Mouse (Mus musculus) embryonic facial prominence, embryonic 10.5 days (tissue): ENCODE measurements around the gene Bmpr1b. TPM values are rescaled to one million over a fixed set of nuclear protein-coding genes. Genes with fewer than 3 reads are reported as not detected.

Source experiments
- DNase-seq: peaks from one replicate; pipeline ENCODE4 v3.0.0-alpha.2; 2017; ENCODE audit warnings: low spot score
- H3K27ac ChIP-seq: fragments of 300-500 bp; sonication (generic); replicated peaks from 2 replicates; pipeline ENCODE4 v1.5.1; 2016; ENCODE audit warnings: mild to moderate bottlenecking
- H3K27me3 ChIP-seq: fragments of 300-500 bp; sonication (generic); replicated peaks from 2 replicates; pipeline ENCODE4 v1.6.1; 2016; ENCODE audit warnings: low read depth, mild to moderate bottlenecking; ENCODE audit not compliant: poor library complexity, severe bottlenecking
- H3K36me3 ChIP-seq: fragments of 300-500 bp; sonication (generic); replicated peaks from 2 replicates; pipeline ENCODE4 v1.6.1; 2016; ENCODE audit warnings: mild to moderate bottlenecking, moderate library complexity
- H3K4me1 ChIP-seq: fragments of 300-500 bp; sonication (generic); 2 replicates; pipeline ENCODE4 v1.6.1; 2016
- H3K4me3 ChIP-seq: fragments of 300-500 bp; sonication (generic); 2 replicates; pipeline ENCODE4 v1.5.1; 2016; ENCODE audit warnings: mild to moderate bottlenecking, moderate library complexity
- H3K9me3 ChIP-seq: fragments of 300-500 bp; sonication (generic); 2 replicates; pipeline ENCODE4 v1.6.1; 2016; ENCODE audit warnings: mild to moderate bottlenecking
- WGBS: fragments of 180-500 bp; shearing (Covaris S2); methylation state at CpG from one replicate; pipeline ENCODE4 v1.1.7; 2016; 5-methylcytosine and 5-hydroxymethylcytosine counted together
- polyA plus RNA-seq: library from polyadenylated mRNA; unstranded; fragments of >200 nt; fragmentation: Nextera tagmentation; extraction: Ambion mirVana; gene quantifications from 2 replicates; pipeline ENCODE4 v1.2.1, GENCODE M21; 2016

Bmpr1b gene
- polyA plus RNA-seq, 1 experiment from 2014 or later, result 14.1 TPM

DNA sequence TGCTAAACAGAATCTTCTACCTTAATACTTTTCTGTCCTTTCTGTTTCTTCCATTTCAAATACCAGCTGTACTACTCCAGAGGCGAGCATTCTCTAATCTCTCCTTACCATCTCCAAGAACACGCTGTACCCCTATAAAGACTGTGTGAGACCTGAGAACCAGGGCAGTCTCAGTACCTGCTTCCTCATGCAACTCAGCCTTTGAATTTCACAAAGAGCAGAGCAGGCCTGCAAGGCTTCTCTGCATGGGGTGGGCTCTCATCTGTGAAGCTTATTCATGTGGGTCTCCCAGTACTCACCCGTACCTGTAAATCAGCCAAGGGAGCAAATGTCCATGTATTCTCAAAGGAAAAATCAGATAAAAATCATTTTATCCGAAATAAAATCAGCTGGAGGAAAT lies 203.0 kb downstream of the Bmpr1b start:
- peaks cover 3% of the 10 kb centered on the region; the same call in 1 of the 2 replicates for H3K4me1 ChIP-seq
- 59% methylated on average over 4 of the region's 4 CpGs for WGBS
- DNase-seq, result no peak
- H3K36me3 ChIP-seq, result no peaks in the 10 kb centered on the region
- no peaks in the 10 kb centered on the region for H3K27me3 ChIP-seq
- no peaks in the 10 kb centered on the region for H3K9me3 ChIP-seq
- H3K4me3 ChIP-seq, result no peak overlapping the region
- no peak overlapping the region for H3K27ac ChIP-seq

DNA sequence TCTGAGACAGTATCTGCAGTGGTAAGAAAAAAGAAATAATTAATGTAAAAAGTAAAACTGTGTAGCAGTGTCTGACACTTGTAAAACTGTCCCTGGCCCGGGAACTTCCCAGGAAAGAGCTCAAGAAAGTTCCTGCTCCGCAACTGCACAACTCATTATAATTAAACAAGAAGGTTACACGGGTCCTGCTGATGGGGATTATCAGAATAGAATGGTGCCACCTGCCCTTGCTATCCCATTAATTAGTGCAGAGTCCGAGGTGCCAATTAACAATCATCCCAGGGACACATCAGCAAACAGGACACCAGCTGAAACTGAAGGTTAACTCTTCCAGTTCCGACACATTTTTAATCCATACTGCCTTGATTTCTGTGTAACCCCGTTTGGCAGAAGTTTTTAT lies 216.3 kb downstream of the Bmpr1b start:
- no peaks in the 10 kb centered on the region; the same call in 1 of the 2 replicates for H3K36me3 ChIP-seq
- 34% methylated on average over 6 of the region's 6 CpGs for WGBS

DNA sequence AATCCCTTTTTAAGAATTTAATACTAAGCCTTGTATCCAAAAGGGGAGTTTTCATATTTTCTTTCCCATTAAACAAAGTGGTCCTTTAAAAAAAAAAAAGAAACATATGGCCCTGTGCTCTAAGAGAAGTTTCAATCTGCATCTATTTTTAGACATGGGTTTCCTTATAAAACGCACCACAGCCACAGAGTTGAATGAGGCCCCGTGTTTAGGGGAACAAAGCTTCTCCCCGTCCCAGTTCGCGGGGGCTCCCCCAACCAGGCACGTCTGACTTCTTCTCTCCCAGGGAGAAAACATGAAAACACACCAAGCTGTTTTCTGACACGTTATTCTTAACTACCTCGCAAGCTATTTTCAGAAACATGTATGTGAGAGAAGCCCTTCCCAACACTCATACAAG lies 218.6 kb downstream of the Bmpr1b start:
- H3K27ac ChIP-seq, result no peak overlapping the region
- DNase-seq, result no peak
- no peak overlapping the region for H3K4me3 ChIP-seq
- no peaks in the 10 kb centered on the region for H3K9me3 ChIP-seq
- H3K36me3 ChIP-seq, result no peaks in the 10 kb centered on the region; the same call in 1 of the 2 replicates
- H3K4me1 ChIP-seq, result peaks cover 14% of the 10 kb centered on the region
- WGBS, result 79% methylated on average over 8 of the region's 8 CpGs
- no peaks in the 10 kb centered on the region for H3K27me3 ChIP-seq

More for the DNA sequence above, 216.3 kb downstream of the Bmpr1b start:
- Histone ChIP-seq H3K4me1 (peaks cover 14% of the 10 kb centered on the region), H3K27ac (no peak overlapping the region), H3K27me3 (no peaks in the 10 kb centered on the region), H3K9me3 (no peaks in the 10 kb centered on the region), H3K4me3 (no peak overlapping the region)
- DNase-seq, result no peak

DNA sequence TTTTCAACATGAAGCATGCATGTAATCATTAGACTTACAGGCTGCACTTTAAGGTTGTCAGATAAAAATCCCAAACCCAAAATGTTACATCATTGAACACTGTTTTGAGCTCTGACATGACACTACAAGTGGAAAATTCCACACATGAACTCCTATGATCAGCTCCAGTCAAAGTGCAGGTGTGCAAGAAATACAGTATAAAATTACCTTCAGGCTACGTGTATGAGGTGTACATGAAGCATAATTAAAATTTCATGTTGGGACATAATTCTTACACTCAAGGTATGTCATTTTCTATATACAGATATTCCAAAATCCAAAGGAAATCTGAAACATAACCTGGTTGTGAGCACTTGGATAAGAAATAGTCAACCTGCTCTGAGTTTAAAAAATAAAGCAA lies 220.7 kb downstream of the Bmpr1b start:
- H3K36me3 ChIP-seq, result no peaks in the 10 kb centered on the region
- no peaks in the 10 kb centered on the region for H3K27me3 ChIP-seq
- H3K4me1 ChIP-seq, result peaks cover 16% of the 10 kb centered on the region
- H3K27ac ChIP-seq, result no peak overlapping the region
- no peak for DNase-seq
- WGBS, result 73% methylated on average over 1 of the region's 1 CpGs
- H3K9me3 ChIP-seq, result no peaks in the 10 kb centered on the region
- no peak overlapping the region for H3K4me3 ChIP-seq

DNA sequence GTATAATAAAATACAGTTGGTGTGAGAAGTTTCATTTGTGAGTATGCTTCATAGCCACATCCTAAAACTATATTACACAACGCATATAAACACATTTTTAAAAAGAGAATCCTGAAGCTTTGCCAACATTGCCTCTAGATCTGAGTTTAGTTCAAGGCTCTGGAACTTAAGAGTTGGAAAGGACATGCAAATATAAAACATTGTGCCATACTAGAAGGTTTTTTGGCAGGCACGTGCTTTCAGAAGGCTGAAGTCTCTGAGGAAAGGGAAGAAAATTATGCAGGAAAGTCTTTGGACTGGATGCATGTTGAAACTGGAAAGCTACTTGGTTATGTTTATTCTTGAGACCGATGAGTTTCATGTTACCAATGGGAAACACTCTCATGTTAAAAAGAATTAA lies 221.1 kb downstream of the Bmpr1b start:
- no peak for DNase-seq
- Histone ChIP-seq H3K4me1 (peaks cover 18% of the 10 kb centered on the region), H3K27me3 (no peaks in the 10 kb centered on the region), H3K27ac (no peak overlapping the region), H3K9me3 (no peaks in the 10 kb centered on the region), H3K4me3 (no peak overlapping the region), H3K36me3 (no peaks in the 10 kb centered on the region)
- WGBS, result 92% methylated on average over 3 of the region's 3 CpGs

DNA sequence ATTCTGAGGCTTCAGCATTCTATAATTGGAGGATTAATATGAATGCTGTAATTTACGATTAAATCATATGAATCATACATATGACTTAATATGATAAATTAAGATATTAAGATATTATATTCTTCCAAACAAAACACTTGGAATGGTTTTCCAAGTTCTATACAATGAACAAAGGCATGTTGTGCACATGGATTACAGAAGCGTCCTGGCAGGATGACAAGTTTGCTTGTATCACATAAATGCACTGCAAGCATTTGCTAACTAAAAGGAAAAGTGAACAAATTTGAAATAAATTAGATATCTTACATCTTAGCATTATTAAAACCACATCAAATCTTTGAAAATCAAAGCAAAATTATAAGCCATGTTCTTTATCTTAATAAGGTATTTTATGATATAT lies 222.4 kb downstream of the Bmpr1b start:
- 86% methylated on average over 2 of the region's 2 CpGs for WGBS
- no peak overlapping the region for H3K27ac ChIP-seq
- no peak overlapping the region for H3K4me3 ChIP-seq

DNA sequence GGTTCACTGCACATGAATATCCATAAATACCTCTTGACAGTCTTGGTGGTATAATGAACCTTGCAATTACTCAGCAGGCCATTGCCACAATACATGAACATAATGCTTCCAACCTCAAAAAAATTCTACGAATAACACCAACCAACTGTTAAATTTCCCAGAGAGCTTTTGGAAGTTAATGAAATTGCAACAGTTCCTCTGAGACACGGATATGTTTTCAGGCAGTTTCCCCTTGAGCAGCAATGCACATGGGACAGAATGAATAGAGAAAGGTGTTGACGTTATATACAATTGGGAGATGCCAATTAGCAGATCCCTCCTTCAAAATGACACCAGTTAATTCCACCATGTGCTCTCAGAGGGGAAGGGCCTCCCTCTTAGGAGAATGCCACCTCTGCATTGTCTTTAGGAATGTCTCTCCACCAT lies 225.9 kb downstream of the Bmpr1b start:
- H3K4me3 ChIP-seq, result no peak overlapping the region
- no peak overlapping the region for H3K27ac ChIP-seq
- H3K9me3 ChIP-seq, result no peaks in the 10 kb centered on the region
- no peaks in the 10 kb centered on the region for H3K36me3 ChIP-seq
- no peak for DNase-seq
- 62% methylated on average over 3 of the region's 3 CpGs for WGBS
- H3K4me1 ChIP-seq, result peaks cover 11% of the 10 kb centered on the region
- H3K27me3 ChIP-seq, result no peaks in the 10 kb centered on the region

More for the DNA sequence above, 222.4 kb downstream of the Bmpr1b start:
- DNase-seq, result no peak
- Histone ChIP-seq H3K4me1 (peaks cover 11% of the 10 kb centered on the region; the same call in 1 of the 2 replicates), H3K36me3 (no peaks in the 10 kb centered on the region), H3K27me3 (no peaks in the 10 kb centered on the region), H3K9me3 (no peaks in the 10 kb centered on the region)

DNA sequence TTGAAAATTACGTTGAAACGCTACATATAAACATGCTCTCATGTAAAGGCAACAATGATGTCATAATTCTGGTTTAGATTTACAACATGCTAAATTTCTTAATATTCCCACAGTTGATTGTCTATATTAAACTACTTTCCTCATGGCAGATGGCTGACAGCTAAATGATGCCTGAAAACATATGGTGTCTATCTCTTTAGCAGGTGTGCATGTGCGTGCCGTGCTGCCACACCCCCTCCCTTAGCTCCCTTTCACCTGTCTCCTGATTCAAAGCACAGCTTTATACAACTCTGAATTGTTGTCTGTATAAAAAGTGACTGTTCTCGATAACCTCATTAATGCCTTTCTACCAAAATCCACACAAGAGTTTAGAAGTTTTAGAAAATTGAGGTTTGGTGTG lies 229.0 kb downstream of the Bmpr1b start:
- H3K4me1 ChIP-seq, result peaks cover 41% of the 10 kb centered on the region
- DNase-seq, result no peak
- H3K4me3 ChIP-seq, result no peak overlapping the region
- H3K36me3 ChIP-seq, result no peaks in the 10 kb centered on the region
- WGBS, result 94% methylated on average over 5 of the region's 5 CpGs
- H3K27ac ChIP-seq, result no peak overlapping the region
- H3K9me3 ChIP-seq, result no peaks in the 10 kb centered on the region
- no peaks in the 10 kb centered on the region for H3K27me3 ChIP-seq

DNA sequence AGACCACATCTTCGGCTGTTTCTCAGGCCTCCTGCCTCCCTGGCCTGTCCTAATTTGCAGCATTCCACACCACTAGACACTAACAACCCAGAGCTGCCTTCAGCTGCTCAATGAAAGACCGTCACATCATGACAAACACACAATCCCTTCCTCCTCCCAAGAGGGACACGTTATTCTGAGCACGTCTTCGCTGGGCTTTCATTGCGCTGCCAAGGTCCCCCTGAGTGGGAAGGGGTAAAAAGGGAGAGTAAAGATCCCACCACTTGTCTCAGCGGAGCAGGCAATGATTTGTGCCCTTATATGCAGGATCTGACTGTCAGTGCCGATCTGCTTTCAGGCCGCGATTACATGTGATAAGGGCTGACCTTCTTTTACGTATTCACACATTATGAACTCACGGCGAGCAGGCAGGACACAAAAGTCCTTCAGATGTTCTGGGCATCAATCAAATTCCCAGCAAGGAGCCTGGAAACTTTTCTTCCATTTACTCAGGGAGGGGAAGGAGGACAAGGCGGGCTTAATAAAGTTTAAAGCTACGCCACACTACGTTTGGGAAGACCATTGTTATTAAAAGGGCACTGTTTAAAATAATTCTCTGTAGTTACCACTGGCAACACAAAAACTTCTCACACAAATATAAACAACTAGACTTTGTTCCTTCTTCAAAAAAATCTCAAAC lies 232.5 kb downstream of the Bmpr1b start:
- DNase-seq, result peak; percentile 35
- H3K9me3 ChIP-seq, result no peaks in the 10 kb centered on the region
- no peaks in the 10 kb centered on the region for H3K27me3 ChIP-seq
- peak overlapping the region; percentile 57 for H3K27ac ChIP-seq
- H3K36me3 ChIP-seq, result no peaks in the 10 kb centered on the region
- no peak overlapping the region for H3K4me3 ChIP-seq
- WGBS, result 38% methylated on average over 16 of the region's 16 CpGs
- peaks cover 63% of the 10 kb centered on the region for H3K4me1 ChIP-seq

DNA sequence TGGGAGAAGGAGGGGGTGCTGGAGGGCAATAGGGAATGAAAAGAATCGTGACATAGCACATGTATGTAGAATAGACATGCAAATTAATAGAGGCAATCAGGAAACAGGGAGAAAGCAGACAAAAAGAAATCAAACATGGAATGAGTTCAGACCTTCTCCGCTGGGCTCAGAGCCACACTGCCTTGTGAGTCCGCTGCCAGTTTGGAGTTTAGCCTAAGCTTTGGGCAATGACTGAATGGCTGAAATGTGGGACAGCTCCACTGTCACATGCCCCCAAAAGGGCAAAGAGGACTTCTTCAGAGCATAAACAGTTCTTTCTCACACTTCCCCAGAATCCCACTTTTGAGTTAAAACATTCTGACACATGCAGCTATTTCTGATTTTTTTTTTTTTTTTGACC lies 236.3 kb downstream of the Bmpr1b start:
- DNase-seq, result no peak
- no peak overlapping the region for H3K27ac ChIP-seq
- no peaks in the 10 kb centered on the region for H3K27me3 ChIP-seq
- H3K9me3 ChIP-seq, result no peaks in the 10 kb centered on the region
- 76% methylated on average over 3 of the region's 3 CpGs for WGBS
- H3K36me3 ChIP-seq, result no peaks in the 10 kb centered on the region
- H3K4me1 ChIP-seq, result peaks cover 67% of the 10 kb centered on the region
- H3K4me3 ChIP-seq, result no peak overlapping the region

DNA sequence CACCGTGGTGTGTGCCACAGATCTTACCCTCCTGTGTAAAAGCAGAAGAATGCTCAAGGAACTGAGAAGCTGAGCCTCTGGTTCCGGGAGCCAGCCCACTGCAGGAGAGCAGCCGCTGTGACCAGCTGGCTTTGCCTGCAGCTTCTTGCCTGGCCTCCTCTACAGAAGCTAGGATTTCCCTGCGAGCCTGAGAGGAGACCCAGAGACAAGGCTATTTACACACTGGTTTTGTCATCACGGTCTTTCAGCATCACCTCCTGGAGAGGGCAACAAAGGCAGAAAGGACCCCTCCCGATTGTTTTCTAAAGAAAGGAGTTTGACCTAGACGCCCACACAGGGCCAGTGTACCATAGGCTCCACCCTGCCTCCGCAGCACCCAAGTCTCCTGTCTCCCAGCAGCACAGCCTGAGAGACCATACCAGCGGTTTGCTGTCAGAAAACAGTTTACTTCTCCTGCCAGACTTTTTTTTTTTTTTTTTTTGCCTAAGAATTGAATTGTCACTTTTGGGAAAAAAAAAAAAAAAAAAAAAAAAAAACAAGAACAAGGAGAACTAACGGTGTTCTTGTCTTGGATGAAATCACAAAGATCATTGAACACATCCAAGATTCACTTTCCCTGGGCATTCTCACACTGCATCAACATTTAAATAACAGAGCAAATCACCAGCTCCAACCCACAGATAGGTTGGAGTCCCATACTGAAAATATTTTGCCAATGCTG lies 237.7 kb downstream of the Bmpr1b start:
- peak overlapping the region; percentile 81 for H3K27ac ChIP-seq
- peak; percentile 54 for DNase-seq
- peaks cover 60% of the 10 kb centered on the region for H3K4me1 ChIP-seq
- no peaks in the 10 kb centered on the region for H3K36me3 ChIP-seq
- H3K9me3 ChIP-seq, result no peaks in the 10 kb centered on the region
- peak overlapping the region; percentile 46 for H3K4me3 ChIP-seq
- H3K27me3 ChIP-seq, result no peaks in the 10 kb centered on the region
- 6% methylated on average over 10 of the region's 10 CpGs for WGBS

DNA sequence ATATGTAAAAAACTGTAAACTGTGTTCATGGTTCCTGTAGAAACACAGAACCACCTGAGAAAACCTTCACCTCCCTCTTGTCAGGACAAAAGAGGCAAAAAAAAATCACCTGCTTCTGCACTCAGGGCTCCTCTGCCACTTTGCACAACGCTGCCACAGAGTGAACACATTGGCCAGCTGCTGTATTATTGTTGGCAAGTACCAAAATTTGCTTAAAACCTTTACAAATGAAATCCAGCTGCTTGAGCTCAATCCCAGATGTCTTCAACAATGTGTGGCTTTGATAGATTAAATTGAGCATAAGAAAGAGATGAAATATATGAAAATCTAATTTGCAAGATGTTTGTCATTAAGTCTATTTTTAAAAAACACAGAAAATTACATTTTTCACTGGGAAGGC lies 245.8 kb downstream of the Bmpr1b start:
- peak; percentile 24 for DNase-seq
- Histone ChIP-seq H3K4me1 (peaks cover 61% of the 10 kb centered on the region), H3K4me3 (no peak overlapping the region), H3K36me3 (no peaks in the 10 kb centered on the region), H3K27me3 (no peaks in the 10 kb centered on the region), H3K27ac (no peak overlapping the region), H3K9me3 (no peaks in the 10 kb centered on the region)
- WGBS, result 33% methylated on average over 1 of the region's 1 CpGs

DNA sequence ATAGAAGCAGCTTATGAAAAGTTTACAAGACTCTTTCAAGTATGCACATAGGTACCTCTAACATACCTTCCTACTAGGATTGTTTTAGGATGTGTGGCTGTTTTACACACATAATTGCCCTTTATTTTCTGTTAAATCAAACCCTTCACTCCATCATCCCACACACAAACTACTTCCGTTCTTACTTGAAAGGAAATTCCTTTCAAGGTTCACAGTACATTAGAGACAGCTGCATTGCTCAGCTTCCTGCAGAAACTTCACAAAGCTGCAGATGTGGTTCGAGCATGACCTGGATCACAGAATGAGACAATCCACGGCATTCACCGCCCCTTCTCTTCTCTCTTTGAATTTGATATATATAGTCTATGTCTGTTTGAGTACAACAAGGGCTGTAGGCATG lies 248.1 kb downstream of the Bmpr1b start:
- H3K27me3 ChIP-seq, result no peaks in the 10 kb centered on the region
- no peaks in the 10 kb centered on the region for H3K36me3 ChIP-seq
- no peaks in the 10 kb centered on the region for H3K9me3 ChIP-seq
- H3K27ac ChIP-seq, result peak overlapping the region; percentile 61; the same call in 1 of the 2 replicates
- peaks cover 62% of the 10 kb centered on the region for H3K4me1 ChIP-seq
- H3K4me3 ChIP-seq, result no peak overlapping the region
- 30% methylated on average over 4 of the region's 4 CpGs for WGBS
- DNase-seq, result no peak
